Mouse (Mus musculus): Measurements from ENCODE around the gene Sbf1. TPM values are rescaled to one million over a fixed set of nuclear protein-coding genes. Genes with fewer than 3 reads are reported as not detected.
A peak's percentile ranks its signal among the peaks of the same experiment; 100 is the strongest.

Gene Sbf1
- total RNA-seq, 2 experiments from 2014 or later = 205 to 212 TPM

GRCm38 (mm10) chr15:89288227-89288767 is 26.8 kb downstream of the Sbf1 start:
- intact Hi-C loops (cut with DNase I) = no loop called here
- no peak for DNase-seq (ENCODE audit: low spot score in 2 of 2)

GRCm38 (mm10) chr15:89286582-89286981 is 28.5 kb downstream of the Sbf1 start:
- intact Hi-C loops (cut with DNase I) = no loop called here

GRCm38 (mm10) chr15:89286114-89286513 is 29.0 kb downstream of the Sbf1 start:
- DNase-seq (ENCODE audit: low spot score in 2 of 2) = no peak
- intact Hi-C loops (cut with DNase I) = no loop called here

More at GRCm38 (mm10) chr15:89286582-89286981, 28.5 kb downstream of the Sbf1 start:
- DNase-seq (ENCODE audit: low spot score in 2 of 2) = no peak

GRCm38 (mm10) chr15:89285478-89285877 is 29.6 kb downstream of the Sbf1 start:
- DNase-seq (ENCODE audit: low spot score in 2 of 2) = no peak
- intact Hi-C loops (cut with DNase I) = no loop called here

GRCm38 (mm10) chr15:89285004-89285403 is 30.1 kb downstream of the Sbf1 start:
- intact Hi-C loops (cut with DNase I) = no loop called here
- peak in 1 of 2 experiments; percentile 69 for DNase-seq (ENCODE audit: low spot score in 2 of 2)

GRCm38 (mm10) chr15:89284094-89284493 is 31.0 kb downstream of the Sbf1 start:
- intact Hi-C loops (cut with DNase I) = no loop called here
- no peak for DNase-seq (ENCODE audit: low spot score in 2 of 2)

GRCm38 (mm10) chr15:89282546-89282945 is 32.6 kb downstream of the Sbf1 start:
- intact Hi-C loops (cut with DNase I) = no loop called here
- no peak for DNase-seq (ENCODE audit: low spot score in 2 of 2)

GRCm38 (mm10) chr15:89277366-89277765 is 37.7 kb downstream of the Sbf1 start:
- no peak for DNase-seq (ENCODE audit: low spot score in 2 of 2)
- intact Hi-C loops (cut with DNase I) = no loop called here

GRCm38 (mm10) chr15:89275497-89275896 is 39.6 kb downstream of the Sbf1 start:
- no peak for DNase-seq (ENCODE audit: low spot score in 2 of 2)
- intact Hi-C loops (cut with DNase I) = no loop called here

GRCm38 (mm10) chr15:89264485-89264884 is 50.6 kb downstream of the Sbf1 start:
- intact Hi-C loops (cut with DNase I) = no loop called here
- DNase-seq (ENCODE audit: low spot score in 2 of 2) = no peak

- intact Hi-C loops (cut with DNase I) = no loop called here
- DNase-seq (ENCODE audit: low spot score in 2 of 2) = no peak
Observed at GRCm38 (mm10) chr15:89258997-89259396, 56.1 kb downstream of the Sbf1 start.

GRCm38 (mm10) chr15:89255330-89255729 is 59.8 kb downstream of the Sbf1 start:
- intact Hi-C loops (cut with DNase I) = no loop called here
- DNase-seq (ENCODE audit: low spot score in 2 of 2) = no peak

- no peak for DNase-seq (ENCODE audit: low spot score in 2 of 2)
- intact Hi-C loops (cut with DNase I) = no loop called here
Observed at GRCm38 (mm10) chr15:89249063-89249462, 66.0 kb downstream of the Sbf1 start.

- intact Hi-C loops (cut with DNase I) = no loop called here
- DNase-seq (ENCODE audit: low spot score in 2 of 2) = no peak
Observed at GRCm38 (mm10) chr15:89241025-89241424, 74.1 kb downstream of the Sbf1 start.

GRCm38 (mm10) chr15:89239751-89240392 is 75.2 kb downstream of the Sbf1 start:
- intact Hi-C loops (cut with DNase I) = no loop called here
- no peak for DNase-seq (ENCODE audit: low spot score in 2 of 2)

Small RNA genes within 50 kb of the gene (microRNA-seq; reads per million reads assigned to microRNA genes)
- 4.7 to 8.1 reads per million in 2 experiments for gene Mir6959

Other genes starting within 250 kb of the Sbf1 start
- gene Trabd, start 240.2 kb downstream of the Sbf1 start, total RNA-seq (2021) = 10 to 100 TPM; 15.8 to 17.9 TPM
- gene Selenoo, start 226.2 kb downstream of the Sbf1 start, total RNA-seq (2021) = 10 to 100 TPM; 18.9 to 20.6 TPM
- 10 to 100 TPM; 26.3 to 27.7 TPM for gene Tubgcp6, start 192.2 kb downstream of the Sbf1 start, total RNA-seq (2021)
- gene Hdac10, start 186.6 kb downstream of the Sbf1 start, total RNA-seq (2021) = 10 to 100 TPM; 13.1 to 13.3 TPM
- gene Mapk12, start 174.6 kb downstream of the Sbf1 start, total RNA-seq (2021) = 1 to 10 TPM; 5.9 to 7.6 TPM
- gene Mapk11, start 165.7 kb downstream of the Sbf1 start, total RNA-seq (2021) = 10 to 100 TPM; 47.1 to 51.1 TPM
- gene Plxnb2, start 134.5 kb downstream of the Sbf1 start, total RNA-seq (2021) = 10 to 100 TPM; 43.4 to 44.9 TPM
- 10 to 100 TPM; 44.8 to 47.0 TPM for gene Dennd6b, start 118.8 kb downstream of the Sbf1 start, total RNA-seq (2021)
- gene Ppp6r2, start 103.8 kb downstream of the Sbf1 start, total RNA-seq (2021) = 100 to 1,000 TPM; 148 to 149 TPM
- gene Adm2, start 7.4 kb upstream of the Sbf1 start, total RNA-seq (2021) = not detected
- not detected for gene Miox, start 19.1 kb upstream of the Sbf1 start, total RNA-seq (2021)
- gene Lmf2, start 40.3 kb upstream of the Sbf1 start, total RNA-seq (2021) = 10 to 100 TPM; 21.0 to 21.8 TPM
- 10 to 100 TPM; 96.1 to 97.4 TPM for gene Ncaph2, start 40.4 kb upstream of the Sbf1 start, total RNA-seq (2021)
- gene Sco2, start 58.5 kb upstream of the Sbf1 start, total RNA-seq (2021) = 10 to 100 TPM; 25.3 to 26.8 TPM
- gene Tymp, start 61.7 kb upstream of the Sbf1 start, total RNA-seq (2021) = 1 to 10 TPM; 1.3 to 1.6 TPM
- under 1 TPM; 0.57 to 0.80 TPM for gene Odf3b, start 64.0 kb upstream of the Sbf1 start, total RNA-seq (2021)
- under 1 TPM; 0.30 to 0.34 TPM for gene Klhdc7b, start 69.6 kb upstream of the Sbf1 start, total RNA-seq (2021)
- gene Syce3, start 95.2 kb upstream of the Sbf1 start, total RNA-seq (2021) = under 1 TPM in 1 of 2 experiments, not detected in 1; 0.87 TPM
- gene Cpt1b, start 110.6 kb upstream of the Sbf1 start, total RNA-seq (2021) = 1 to 10 TPM; 1.3 to 1.6 TPM
- 1 to 10 TPM; 1.9 to 2.1 TPM for gene C730034F03Rik, start 114.3 kb upstream of the Sbf1 start, total RNA-seq (2021)
- gene Gm44502, start 114.4 kb upstream of the Sbf1 start, total RNA-seq (2021) = under 1 TPM in 1 of 2 experiments, not detected in 1; 0.80 TPM
- gene Chkb, start 114.6 kb upstream of the Sbf1 start, total RNA-seq (2021) = 10 to 100 TPM; 35.4 to 39.7 TPM
- gene Mapk8ip2, start 138.6 kb upstream of the Sbf1 start, total RNA-seq (2021) = 100 to 1,000 TPM; 201 to 242 TPM
- gene Arsa, start 162.1 kb upstream of the Sbf1 start, total RNA-seq (2021) = 10 to 100 TPM; 30.4 to 32.5 TPM
- gene Shank3, start 184.3 kb upstream of the Sbf1 start, total RNA-seq (2021) = 100 to 1,000 TPM; 210 to 243 TPM